Comparison of ENCODE assay signal across 8 mouse cellular contexts in genomic region chr13:94868478-94868950, GRCm38 (mm10). TPM values are rescaled to one million over a fixed set of nuclear protein-coding genes. Genes with fewer than 3 reads are reported as not detected.
A peak's percentile ranks its signal among the peaks of the same experiment; 100 is the strongest.
DNase-seq lines count a peak whose midpoint lies in the region; ATAC-seq lines count a peak whose summit lies in the region.

No protein-coding gene starts in this region.

- H3K36me3 ChIP-seq in heart, embryonic 11.5 days (ENCODE audit: control insufficient read depth, insufficient read depth, low read length) = no peaks in the 10 kb centered on the region
- no peaks in the 10 kb centered on the region for H3K36me3 ChIP-seq in stomach, embryonic 14.5 days (ENCODE audit: control insufficient read depth, insufficient read depth, low read length)

- peak; percentile 45 for DNase-seq in urinary bladder, adult 2 months (ENCODE audit: low spot score)
- DNase-seq in urinary bladder, adult 18-20 months (ENCODE audit: low spot score in 2 of 2) = no peak
- DNase-seq in c-Kit-positive CD71-positive TER-119-positive erythroid progenitor cells, embryonic 14.5 days (ENCODE audit: low spot score) = peak; percentile 22
- peak; percentile 7 to 49 for DNase-seq in kidney, postnatal 25 days
- DNase-seq in layer of hippocampus, adult 18-20 months (ENCODE audit: low spot score in 2 of 2) = no peak

- peak; percentile 52; the same call in 1 of the 2 replicates for ATAC-seq in heart, embryonic 11.5 days (replicated peaks; ENCODE audit: insufficient number of reproducible peaks, low FRiP score, low TSS enrichment)
- ATAC-seq in megakaryocyte progenitor cell, adult 5-6 weeks (replicated peaks; ENCODE audit: poor library complexity) = peak; percentile 88
- ATAC-seq in stomach, embryonic 14.5 days (ENCODE audit: insufficient number of reproducible peaks, insufficient read depth, low FRiP score, low read depth) = peak; percentile 69

- H3K4me2 ChIP-seq in heart, embryonic 11.5 days = peak overlapping the region; percentile 81
- H3K4me2 ChIP-seq in stomach, embryonic 14.5 days (replicated peaks; ENCODE audit: low read depth, low read length) = peak overlapping the region; percentile 49

- H3K9ac ChIP-seq in heart, embryonic 11.5 days (ENCODE audit: low read depth, low read length) = peak overlapping the region; percentile 36; the same call in 1 of the 2 replicates
- H3K9ac ChIP-seq in stomach, embryonic 14.5 days (replicated peaks; ENCODE audit: low read depth, low read length) = no peak overlapping the region

- peaks cover 81% of the 10 kb centered on the region for H3K27me3 ChIP-seq in heart, embryonic 11.5 days (ENCODE audit: control insufficient read depth, insufficient read depth, low read length)
- H3K27me3 ChIP-seq in stomach, embryonic 14.5 days (ENCODE audit: control insufficient read depth, insufficient read depth, low read length) = peaks cover 53% of the 10 kb centered on the region

- WGBS in heart, embryonic 11.5 days (ENCODE audit: insufficient replicate concordance) = under 1% methylated on average over 34 of the region's 35 CpGs
- whole genome bisulfite sequencing in stomach, embryonic 14.5 days = under 1% methylated on average over 32 of the region's 35 CpGs

- H3K4me1 ChIP-seq in heart, embryonic 11.5 days (ENCODE audit: control insufficient read depth, insufficient read depth, low read length) = peaks cover 6% of the 10 kb centered on the region; the same call in 1 of the 2 replicates
- 0 out of 2 replicates have a peak, but pooled peaks cover 6% of the 10 kb centered on the region for H3K4me1 ChIP-seq in stomach, embryonic 14.5 days (ENCODE audit: control insufficient read depth, insufficient read depth, low read length)

- no peak overlapping the region for H3K27ac ChIP-seq in heart, embryonic 11.5 days (ENCODE audit: low read depth, low read length)
- H3K27ac ChIP-seq in stomach, embryonic 14.5 days (ENCODE audit: low read length) = no peak overlapping the region

- no peaks in the 10 kb centered on the region for H3K9me3 ChIP-seq in heart, embryonic 11.5 days (replicated peaks; ENCODE audit: control insufficient read depth, low read length)
- H3K9me3 ChIP-seq in stomach, embryonic 14.5 days (ENCODE audit: control insufficient read depth, low read depth, low read length) = no peaks in the 10 kb centered on the region

- H3K4me3 ChIP-seq in heart, embryonic 11.5 days (ENCODE audit: low read depth, low read length) = peak overlapping the region; percentile 42
- H3K4me3 ChIP-seq in stomach, embryonic 14.5 days (ENCODE audit: low read depth, low read length) = peak overlapping the region; percentile 24

RNA-seq across cellular contexts. Expression of gene Otp, which starts 6.9 kb away (rescaled TPM):
- not detected in 2 replicates for polyA plus RNA-seq in urinary bladder, adult 2 months (2012; rRNA removed)
- polyA plus RNA-seq in heart, embryonic 11.5 days (2014; fragmentation: Nextera tagmentation; extraction: Ambion mirVana) = not detected in 2 replicates
- not detected in 2 replicates for total RNA-seq in megakaryocyte progenitor cell, adult 5-6 weeks (2015)
- not detected in 2 replicates for total RNA-seq in megakaryocyte progenitor cell, adult 5-6 weeks (2017)
- polyA plus RNA-seq in stomach, embryonic 14.5 days (2014; fragmentation: Nextera tagmentation; extraction: Ambion mirVana) = not detected in 2 replicates
- total RNA-seq in layer of hippocampus, adult 18-20 months (2021) = not detected

Comparison
In these comparisons a context has a peak if more than half of its experiments do, and no peak if none do; other contexts are left out.
1. DNase-seq: peak in urinary bladder, adult 2 months (single experiment), c-Kit-positive CD71-positive TER-119-positive erythroid progenitor cells, embryonic 14.5 days (single experiment) and kidney, postnatal 25 days (2 of 2); none in urinary bladder, adult 18-20 months (0 of 2) and layer of hippocampus, adult 18-20 months (0 of 2).
2. Peak in every context shown above with its lines, with median percentiles within 50 percentile points of each other: ATAC-seq.